Mouse (Mus musculus): ENCODE measurements around the gene Bnc1. TPM values are rescaled to one million over a fixed set of nuclear protein-coding genes. Genes with fewer than 3 reads are reported as not detected.
A peak's percentile ranks its signal among the peaks of the same experiment; 100 is the strongest.

Gene Bnc1
- total RNA-seq, 1 experiment from 2014 or later: not detected

- no peak for ATAC-seq (replicated peaks in 1 of 2; ENCODE audit: insufficient read depth in 1 of 2, low FRiP score in 2 of 2, low TSS enrichment in 1 of 2, low read depth in 1 of 2, poor library complexity in 2 of 2, severe bottlenecking in 2 of 2)
Observed at GRCm38 (mm10) chr7:81932521-81933045, 59.5 kb downstream of the Bnc1 start.

GRCm38 (mm10) chr7:81928998-81929397 is 63.1 kb downstream of the Bnc1 start:
- 0 out of 4 replicates have a peak, but pooled peaks have one; percentile 27 to 60 for ATAC-seq (replicated peaks in 1 of 2; ENCODE audit: insufficient read depth in 1 of 2, low FRiP score in 2 of 2, low TSS enrichment in 1 of 2, low read depth in 1 of 2, poor library complexity in 2 of 2, severe bottlenecking in 2 of 2)

- ATAC-seq (replicated peaks in 1 of 2; ENCODE audit: insufficient read depth in 1 of 2, low FRiP score in 2 of 2, low TSS enrichment in 1 of 2, low read depth in 1 of 2, poor library complexity in 2 of 2, severe bottlenecking in 2 of 2): peak; percentile 64 to 75; a peak in 3 of 4 replicates
Observed at GRCm38 (mm10) chr7:81921379-81921952, 70.6 kb downstream of the Bnc1 start.

- ATAC-seq (replicated peaks in 1 of 2; ENCODE audit: insufficient read depth in 1 of 2, low FRiP score in 2 of 2, low TSS enrichment in 1 of 2, low read depth in 1 of 2, poor library complexity in 2 of 2, severe bottlenecking in 2 of 2): no peak
Observed at GRCm38 (mm10) chr7:81920314-81920713, 71.8 kb downstream of the Bnc1 start.

- no peak for ATAC-seq (replicated peaks in 1 of 2; ENCODE audit: insufficient read depth in 1 of 2, low FRiP score in 2 of 2, low TSS enrichment in 1 of 2, low read depth in 1 of 2, poor library complexity in 2 of 2, severe bottlenecking in 2 of 2)
Observed at GRCm38 (mm10) chr7:81918316-81918715, 73.8 kb downstream of the Bnc1 start.

Other genes starting within 250 kb of the Bnc1 start
- 70.3 and 92.4 TPM in 2 replicates for gene Ramac, start 229.4 kb downstream of the Bnc1 start, total RNA-seq (2017)
- 79.8 and 104 TPM in 2 replicates for gene 3110040N11Rik, start 202.8 kb downstream of the Bnc1 start, total RNA-seq (2017)
- 90.9 and 142 TPM in 2 replicates for gene Btbd1, start 162.9 kb downstream of the Bnc1 start, total RNA-seq (2017)
- not detected in 2 replicates for gene Gm10160, start 136.5 kb downstream of the Bnc1 start, total RNA-seq (2017)
- 109 and 119 TPM in 2 replicates for gene Tm6sf1, start 133.3 kb downstream of the Bnc1 start, total RNA-seq (2017)
- gene Hdgfl3, start 57.8 kb downstream of the Bnc1 start, total RNA-seq (2017): 27.3 and 37.4 TPM in 2 replicates
- 2.0 TPM in 1 of 2 replicates, not detected in the other for gene Sh3gl3, start 181.5 kb upstream of the Bnc1 start, total RNA-seq (2017)

Measured in hematopoietic stem cell, adult 5-6 weeks (primary cell).